Mouse (Mus musculus): ENCODE results near the gene Gm37240.

DNA sequence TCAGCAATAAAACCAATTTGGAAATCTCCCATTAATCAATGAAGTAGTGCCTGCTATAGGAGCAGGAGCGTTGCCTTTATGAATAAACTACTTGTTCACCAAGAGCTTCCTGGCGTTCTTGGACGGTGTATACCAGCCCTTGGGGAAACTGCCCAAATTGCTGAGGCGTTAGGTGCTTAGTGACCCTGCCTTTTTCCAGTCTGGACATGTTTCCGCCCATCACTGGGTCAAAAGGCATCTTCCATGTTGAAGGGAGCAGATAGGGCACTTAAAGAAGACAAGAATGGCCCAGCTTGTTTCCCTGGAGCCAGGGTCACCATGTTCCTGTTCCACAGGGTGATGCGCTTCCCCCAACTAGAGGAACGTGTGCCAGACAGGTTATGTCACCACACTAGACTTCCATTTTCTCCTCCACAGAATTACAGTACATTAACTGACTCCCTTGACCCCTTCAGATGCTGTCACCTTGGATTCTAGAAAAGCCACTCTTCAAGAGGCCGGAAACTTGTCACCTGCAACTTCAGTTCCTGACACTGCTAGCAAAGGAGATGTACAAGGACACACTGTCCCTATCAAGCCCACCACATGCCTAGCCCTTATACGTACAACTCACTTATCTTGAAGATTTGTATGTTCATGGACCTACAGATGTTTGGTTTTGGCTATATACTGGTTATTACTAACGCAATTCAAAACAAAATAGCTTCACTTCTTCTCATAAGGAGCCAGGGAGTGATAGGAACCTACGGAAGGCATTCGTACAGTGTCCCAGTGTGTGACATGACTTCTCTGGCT is 1412.1 kb downstream of the Gm37240 start:
- no peak for TF ChIP-seq POLR2A (IDR thresholded peaks at IDR 0.05; ENCODE audit: low read depth, low read length)
- no peak for TF ChIP-seq CTCF (IDR thresholded peaks at IDR 0.05; ENCODE audit: borderline replicate concordance, insufficient read depth, low read length)
